Mouse (Mus musculus) cortical plate, adult 2 months (tissue): Measurements from ENCODE around the gene Mms22l. TPM values are rescaled to one million over a fixed set of nuclear protein-coding genes. Genes with fewer than 3 reads are reported as not detected.

Experiments
- H3K27ac ChIP-seq: fragments of 200-500 bp; 2 replicates; pipeline ENCODE4 v1.5.1; 2012; ENCODE audit warnings: low read length, control low read depth, inconsistent platforms; ENCODE audit not compliant: insufficient read depth
- H3K4me1 ChIP-seq: fragments of 200-500 bp; 2 replicates; pipeline ENCODE4 v1.6.1; 2011; ENCODE audit warnings: low read length; ENCODE audit not compliant: control insufficient read depth, insufficient read depth
- H3K4me3 ChIP-seq: fragments of 200-500 bp; 2 replicates; pipeline ENCODE4 v1.5.1; 2011; ENCODE audit warnings: mild to moderate bottlenecking, low read length, control low read depth; ENCODE audit not compliant: insufficient read depth
- CTCF ChIP-seq: fragments of 200-500 bp; IDR thresholded peaks from 2 replicates; pipeline ENCODE4 v1.5.1; 2011; ENCODE audit warnings: mild to moderate bottlenecking, control low read depth, low read length; ENCODE audit not compliant: insufficient read depth; ENCODE audit errors: extremely low read depth
- POLR2A ChIP-seq: fragments of 200-500 bp; IDR thresholded peaks from 2 replicates; pipeline ENCODE4 v1.6.1; 2011; ENCODE audit warnings: mild to moderate bottlenecking, low read length, control low read depth; ENCODE audit not compliant: insufficient read depth; ENCODE audit errors: extremely low read depth
- polyA plus RNA-seq: library from polyadenylated mRNA; depleted of rRNA; stranded (reverse); fragments of >200 nt; gene quantifications from 2 replicates; pipeline ENCODE4 v1.2.3, GENCODE M21; 2012

The Mms22l gene
- polyA plus RNA-seq, 1 experiment, result 2.3 TPM

- H3K4me3 ChIP-seq, result no peak overlapping the region
- no peak overlapping the region for H3K27ac ChIP-seq
- TF ChIP-seq CTCF (no peak), POLR2A (no peak)
- H3K4me1 ChIP-seq, result no peaks in the 10 kb centered on the region
Observed at GRCm38 (mm10) chr4:24568026-24568425, 71.8 kb downstream of the Mms22l start.

- Histone ChIP-seq H3K4me1 (no peaks in the 10 kb centered on the region), H3K27ac (no peak overlapping the region), H3K4me3 (no peak overlapping the region)
- TF ChIP-seq POLR2A (no peak), CTCF (no peak)
Observed at GRCm38 (mm10) chr4:24568989-24569556, 72.8 kb downstream of the Mms22l start.

GRCm38 (mm10) chr4:24574276-24574675, 78.0 kb downstream of the Mms22l start:
- Histone ChIP-seq H3K4me1 (no peaks in the 10 kb centered on the region), H3K27ac (no peak overlapping the region), H3K4me3 (no peak overlapping the region)
- TF ChIP-seq POLR2A (no peak), CTCF (peak; percentile 91)

GRCm38 (mm10) chr4:24577594-24577993, 81.3 kb downstream of the Mms22l start:
- Histone ChIP-seq H3K27ac (no peak overlapping the region), H3K4me1 (no peaks in the 10 kb centered on the region)
- TF ChIP-seq CTCF (no peak), POLR2A (no peak)

GRCm38 (mm10) chr4:24582295-24582694, 86.0 kb downstream of the Mms22l start:
- Histone ChIP-seq H3K4me3 (no peak overlapping the region), H3K27ac (no peak overlapping the region), H3K4me1 (no peaks in the 10 kb centered on the region)
- TF ChIP-seq POLR2A (no peak), CTCF (no peak)

More at GRCm38 (mm10) chr4:24577594-24577993, 81.3 kb downstream of the Mms22l start:
- H3K4me3 ChIP-seq, result no peak overlapping the region

GRCm38 (mm10) chr4:24583997-24584396, 87.7 kb downstream of the Mms22l start:
- H3K27ac ChIP-seq, result no peak overlapping the region
- no peak for TF ChIP-seq POLR2A
- no peak for TF ChIP-seq CTCF

GRCm38 (mm10) chr4:24594824-24595223, 98.6 kb downstream of the Mms22l start:
- no peak for TF ChIP-seq CTCF
- TF ChIP-seq POLR2A, result no peak
- no peaks in the 10 kb centered on the region for H3K4me1 ChIP-seq
- no peak overlapping the region for H3K27ac ChIP-seq
- H3K4me3 ChIP-seq, result no peak overlapping the region

More at GRCm38 (mm10) chr4:24583997-24584396, 87.7 kb downstream of the Mms22l start:
- Histone ChIP-seq H3K4me3 (no peak overlapping the region), H3K4me1 (no peaks in the 10 kb centered on the region)

GRCm38 (mm10) chr4:24596942-24597611, 100.8 kb downstream of the Mms22l start:
- H3K27ac ChIP-seq, result no peak overlapping the region
- TF ChIP-seq CTCF (no peak), POLR2A (no peak)
- H3K4me1 ChIP-seq, result no peaks in the 10 kb centered on the region; the same call in 1 of the 2 replicates

GRCm38 (mm10) chr4:24598637-24599036, 102.4 kb downstream of the Mms22l start:
- Histone ChIP-seq H3K27ac (no peak overlapping the region), H3K4me1 (no peaks in the 10 kb centered on the region; the same call in 1 of the 2 replicates), H3K4me3 (no peak overlapping the region)
- TF ChIP-seq POLR2A (no peak), CTCF (no peak)

More at GRCm38 (mm10) chr4:24596942-24597611, 100.8 kb downstream of the Mms22l start:
- no peak overlapping the region for H3K4me3 ChIP-seq

- Histone ChIP-seq H3K4me1 (no peaks in the 10 kb centered on the region; the same call in 1 of the 2 replicates), H3K4me3 (no peak overlapping the region), H3K27ac (no peak overlapping the region)
- TF ChIP-seq CTCF (no peak), POLR2A (no peak)
Observed at GRCm38 (mm10) chr4:24601711-24602110, 105.5 kb downstream of the Mms22l start.
